Mouse (Mus musculus) adipocyte (in vitro differentiated cells): ENCODE results near the gene Hspd1.
"Not testable (repeated sequence)": the region's sequence is repeated elsewhere in the genome, so short reads cannot be mapped to it uniquely, and the experiment has no call there.

Experiments
- DNase-seq: peaks from one replicate; pipeline ENCODE4 v3.0.0-alpha.2; 2016; ENCODE audit warnings: low spot score

Hspd1 gene

GRCm38 (mm10) chr1:55087401-55087904 is 590 bp downstream of the Hspd1 start:
- no peak for DNase-seq

GRCm38 (mm10) chr1:55086868-55087400 is 1.1 kb downstream of the Hspd1 start:
- peak; percentile 55 for DNase-seq

- DNase-seq: no peak
These were observed 2.2 kb downstream of the Hspd1 start for GRCm38 (mm10) chr1:55085781-55086366.

GRCm38 (mm10) chr1:55082106-55082505 is 5.9 kb downstream of the Hspd1 start:
- no peak for DNase-seq

- no peak for DNase-seq
These were observed 8.4 kb downstream of the Hspd1 start for GRCm38 (mm10) chr1:55079677-55080076.

GRCm38 (mm10) chr1:55076849-55077516 is 11.1 kb downstream of the Hspd1 start:
- no peak for DNase-seq

GRCm38 (mm10) chr1:55076395-55076743 is 11.7 kb downstream of the Hspd1 start:
- DNase-seq: no peak

GRCm38 (mm10) chr1:55075652-55076394 is 12.2 kb downstream of the Hspd1 start:
- DNase-seq: no peak

GRCm38 (mm10) chr1:55074757-55075156 is 13.3 kb downstream of the Hspd1 start:
- DNase-seq: no peak

- not testable (repeated sequence) for DNase-seq
These were observed 15.7 kb downstream of the Hspd1 start for GRCm38 (mm10) chr1:55072328-55072727.

GRCm38 (mm10) chr1:55061772-55062171 is 26.3 kb downstream of the Hspd1 start:
- DNase-seq: no peak

GRCm38 (mm10) chr1:55061099-55061498 is 26.9 kb downstream of the Hspd1 start:
- no peak for DNase-seq

- not testable (repeated sequence) for DNase-seq
These were observed 29.7 kb downstream of the Hspd1 start for GRCm38 (mm10) chr1:55058383-55058782.

- no peak for DNase-seq
These were observed 32.5 kb downstream of the Hspd1 start for GRCm38 (mm10) chr1:55055322-55056115.

GRCm38 (mm10) chr1:55053596-55053995 is 34.4 kb downstream of the Hspd1 start:
- no peak for DNase-seq

- DNase-seq: peak; percentile 73
These were observed 35.0 kb downstream of the Hspd1 start for GRCm38 (mm10) chr1:55053005-55053404.

GRCm38 (mm10) chr1:55052355-55052953 is 35.6 kb downstream of the Hspd1 start, which contains the start of gene Coq10b:
Gene Coq10b, plus strand, starts transcription at chr1:55052770.
- DNase-seq: peak; percentile 99

- DNase-seq: no peak
These were observed 36.4 kb downstream of the Hspd1 start for GRCm38 (mm10) chr1:55051671-55052070.

- DNase-seq: no peak
These were observed 39.0 kb downstream of the Hspd1 start for GRCm38 (mm10) chr1:55048841-55049587.

GRCm38 (mm10) chr1:55043164-55043563 is 44.9 kb downstream of the Hspd1 start:
- no peak for DNase-seq

GRCm38 (mm10) chr1:55042246-55042645 is 45.8 kb downstream of the Hspd1 start:
- DNase-seq: no peak
